Mouse (Mus musculus): ENCODE measurements around the gene Dgkh. TPM values are rescaled to one million over a fixed set of nuclear protein-coding genes. Genes with fewer than 3 reads are reported as not detected.

Dgkh gene
- polyA plus RNA-seq, 1 experiment from 2014 or later = 1.2 TPM

GRCm38 (mm10) chr14:78539821-78540220 is 192.8 kb downstream of the Dgkh start:
- Histone ChIP-seq H3K9me3 (replicated peaks) (no peaks in the 10 kb centered on the region), H3K4me3 (no peak overlapping the region), H3K27me3 (no peaks in the 10 kb centered on the region), H3K9ac (no peak overlapping the region), H3K4me1 (peaks cover 18% of the 10 kb centered on the region), H3K27ac (no peak overlapping the region), H3K36me3 (ENCODE audit: poor library complexity, severe bottlenecking) (no peaks in the 10 kb centered on the region), H3K4me2 (no peak overlapping the region)
- WGBS = 90% methylated on average over 1 of the region's 1 CpGs
- no peak for ATAC-seq

GRCm38 (mm10) chr14:78538572-78539320 is 193.8 kb downstream of the Dgkh start:
- H3K27me3 ChIP-seq = no peaks in the 10 kb centered on the region
- 52% methylated on average over 5 of the region's 5 CpGs for WGBS
- H3K4me3 ChIP-seq = no peak overlapping the region
- ATAC-seq = no peak
- no peaks in the 10 kb centered on the region for H3K9me3 ChIP-seq (replicated peaks)
- H3K9ac ChIP-seq = no peak overlapping the region
- no peak overlapping the region for H3K4me2 ChIP-seq
- H3K36me3 ChIP-seq (ENCODE audit: poor library complexity, severe bottlenecking) = no peaks in the 10 kb centered on the region
- H3K4me1 ChIP-seq = peaks cover 27% of the 10 kb centered on the region
- H3K27ac ChIP-seq = no peak overlapping the region

DNA sequence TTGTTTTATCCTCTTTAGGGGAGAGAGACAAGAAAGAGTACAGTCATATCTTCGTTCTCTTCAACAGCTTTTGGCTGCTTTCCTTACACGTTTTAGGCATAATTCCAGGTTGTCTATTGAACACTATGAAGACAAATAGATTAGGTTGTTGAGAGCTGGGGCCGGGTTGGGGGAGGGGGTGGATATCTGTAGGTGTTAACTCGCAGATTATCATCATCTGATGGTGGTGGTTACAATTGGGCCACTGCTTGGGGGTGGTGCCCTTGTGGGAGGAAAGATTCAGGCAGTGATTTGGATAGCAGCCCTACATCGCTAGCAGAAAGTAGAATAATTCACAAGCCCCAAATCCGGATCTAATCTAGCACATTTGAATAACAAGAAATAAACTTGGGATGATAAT is 195.0 kb downstream of the Dgkh start:
- no peaks in the 10 kb centered on the region for H3K27me3 ChIP-seq
- H3K4me2 ChIP-seq = peak overlapping the region; percentile 71
- 22% methylated on average over 6 of the region's 6 CpGs for WGBS
- H3K27ac ChIP-seq = peak overlapping the region; percentile 90
- no peak overlapping the region for H3K9ac ChIP-seq
- H3K4me1 ChIP-seq = peaks cover 30% of the 10 kb centered on the region
- peak overlapping the region; percentile 93 for H3K4me3 ChIP-seq
- H3K36me3 ChIP-seq (ENCODE audit: poor library complexity, severe bottlenecking) = no peaks in the 10 kb centered on the region
- no peak for ATAC-seq
- H3K9me3 ChIP-seq (replicated peaks) = no peaks in the 10 kb centered on the region

DNA sequence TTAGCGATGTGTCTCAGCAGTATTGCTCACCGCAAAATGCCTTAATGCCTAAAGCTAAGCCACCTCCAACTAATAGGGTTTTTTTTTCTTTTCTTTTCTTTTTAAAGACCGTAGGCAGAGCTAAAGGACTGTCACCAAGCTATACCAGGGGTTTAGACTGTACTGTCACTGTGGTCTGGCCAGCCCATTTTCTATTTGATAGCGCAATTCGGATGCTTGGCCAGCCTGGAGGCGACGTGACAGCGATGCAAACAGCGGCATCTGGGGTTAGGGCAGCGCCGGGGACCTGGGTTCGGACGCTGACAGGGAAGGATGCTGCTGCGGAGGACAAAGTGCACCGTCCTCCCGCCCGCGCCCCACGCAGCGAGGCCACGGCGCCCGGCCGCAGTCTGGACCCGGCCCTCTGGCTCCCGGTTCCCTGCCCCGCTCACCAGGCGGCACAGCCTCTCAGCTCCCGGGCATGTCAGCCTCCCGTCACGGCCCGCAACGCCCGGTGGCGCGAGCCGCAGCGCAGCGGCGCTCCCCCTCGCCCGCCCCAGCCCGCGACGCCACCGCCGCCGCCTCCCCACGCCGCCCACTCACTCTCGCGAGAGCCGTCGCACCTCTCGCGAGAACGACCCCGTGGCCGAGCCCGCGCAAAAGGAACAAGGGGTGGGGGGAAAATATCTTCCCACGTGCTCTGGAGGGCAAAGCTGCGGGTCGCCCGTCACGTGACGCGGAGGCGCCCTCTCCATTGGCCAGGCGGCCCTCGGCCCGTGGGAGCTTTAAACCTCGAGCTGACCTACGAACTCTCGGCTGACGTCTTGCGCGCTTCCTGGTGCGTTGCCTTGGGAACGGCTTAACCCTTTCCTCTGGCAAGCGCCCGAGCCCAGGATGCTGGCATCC is 196.1 kb downstream of the Dgkh start, which contains the start of gene Akap11:
Akap11 (minus strand) TSS at position 528 of the 885 bp plus-strand sequence.
- no peaks in the 10 kb centered on the region for H3K36me3 ChIP-seq (ENCODE audit: poor library complexity, severe bottlenecking)
- no peaks in the 10 kb centered on the region for H3K27me3 ChIP-seq
- H3K9me3 ChIP-seq (replicated peaks) = no peaks in the 10 kb centered on the region
- peak within 1 kb of the TSS; percentile 90 for H3K27ac ChIP-seq
- H3K4me2 ChIP-seq = peak within 1 kb of the TSS; percentile 71
- peak; percentile 95 for ATAC-seq
- H3K9ac ChIP-seq = peak within 1 kb of the TSS; percentile 97
- WGBS = under 1% methylated on average over 76 of the region's 82 CpGs
- peak within 1 kb of the TSS; percentile 93 for H3K4me3 ChIP-seq
- peaks cover 34% of the 10 kb centered on the region for H3K4me1 ChIP-seq

DNA sequence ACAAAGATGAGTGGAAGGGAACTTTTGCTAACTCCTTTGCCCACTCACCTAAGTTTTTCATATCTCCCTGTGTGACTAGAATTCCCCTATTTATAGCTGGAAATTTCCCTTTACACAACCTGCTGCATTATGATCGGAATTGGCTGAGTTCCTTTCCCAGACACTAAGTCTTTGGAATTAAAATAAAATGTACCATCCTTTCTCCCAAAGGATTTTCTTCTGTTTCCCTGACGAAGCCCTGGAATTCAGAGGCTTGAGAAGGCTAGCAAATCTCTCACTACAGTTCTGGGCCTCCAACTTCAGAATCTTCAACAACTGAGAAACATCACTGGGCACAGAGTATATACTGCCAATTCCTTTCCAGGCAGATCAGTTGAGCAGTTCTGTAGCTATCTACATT is 197.2 kb downstream of the Dgkh start:
- WGBS = 31% methylated on average over 2 of the region's 2 CpGs
- ATAC-seq = no peak
- H3K4me3 ChIP-seq = peak overlapping the region; percentile 93
- H3K9ac ChIP-seq = peak overlapping the region; percentile 97
- no peaks in the 10 kb centered on the region for H3K9me3 ChIP-seq (replicated peaks)
- H3K36me3 ChIP-seq (ENCODE audit: poor library complexity, severe bottlenecking) = no peaks in the 10 kb centered on the region
- peaks cover 35% of the 10 kb centered on the region for H3K4me1 ChIP-seq
- H3K4me2 ChIP-seq = peak overlapping the region; percentile 71
- peak overlapping the region; percentile 90; the same call in 1 of the 2 replicates for H3K27ac ChIP-seq
- no peaks in the 10 kb centered on the region for H3K27me3 ChIP-seq

GRCm38 (mm10) chr14:78534651-78535050 is 197.9 kb downstream of the Dgkh start:
- H3K4me2 ChIP-seq = peak overlapping the region; percentile 71
- ATAC-seq = no peak

DNA sequence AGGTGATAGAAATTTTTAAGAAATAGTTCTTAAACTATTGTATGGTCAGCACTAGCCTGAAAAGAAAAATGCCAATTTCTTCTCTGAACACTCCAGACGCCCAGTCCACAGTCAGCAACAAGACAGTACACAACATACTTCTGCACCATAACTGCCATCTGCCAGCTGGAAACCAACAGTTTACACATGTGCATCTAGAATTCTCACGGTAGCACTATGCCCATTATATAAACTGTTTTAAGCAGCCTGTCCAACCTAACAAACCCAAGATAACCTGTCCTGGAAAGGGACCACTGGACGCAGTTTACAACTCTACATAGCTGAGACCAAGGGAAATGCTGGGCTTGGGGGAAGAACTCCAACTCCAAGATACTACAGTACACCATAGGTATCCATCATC is 198.9 kb downstream of the Dgkh start:
- WGBS = 91% methylated on average over 3 of the region's 3 CpGs
- Histone ChIP-seq H3K4me2 (no peak overlapping the region), H3K27ac (no peak overlapping the region)

More at GRCm38 (mm10) chr14:78534651-78535050, 197.9 kb downstream of the Dgkh start:
- H3K9ac ChIP-seq = no peak overlapping the region
- H3K9me3 ChIP-seq (replicated peaks) = no peaks in the 10 kb centered on the region
- H3K27ac ChIP-seq = no peak overlapping the region
- WGBS = 85% methylated on average over 5 of the region's 5 CpGs
- no peaks in the 10 kb centered on the region for H3K27me3 ChIP-seq
- peaks cover 41% of the 10 kb centered on the region for H3K4me1 ChIP-seq
- no peak overlapping the region for H3K4me3 ChIP-seq
- no peaks in the 10 kb centered on the region for H3K36me3 ChIP-seq (ENCODE audit: poor library complexity, severe bottlenecking)

GRCm38 (mm10) chr14:78532345-78532744 is 200.2 kb downstream of the Dgkh start:
- no peak for ATAC-seq
- Histone ChIP-seq H3K9me3 (replicated peaks) (no peaks in the 10 kb centered on the region), H3K36me3 (ENCODE audit: poor library complexity, severe bottlenecking) (no peaks in the 10 kb centered on the region), H3K27ac (no peak overlapping the region), H3K4me3 (no peak overlapping the region), H3K4me1 (peaks cover 40% of the 10 kb centered on the region), H3K4me2 (no peak overlapping the region), H3K9ac (no peak overlapping the region), H3K27me3 (no peaks in the 10 kb centered on the region)
- WGBS = 97% methylated on average over 6 of the region's 6 CpGs

More for the DNA sequence above, 198.9 kb downstream of the Dgkh start:
- Histone ChIP-seq H3K9me3 (replicated peaks) (no peaks in the 10 kb centered on the region), H3K4me3 (no peak overlapping the region), H3K9ac (no peak overlapping the region), H3K36me3 (ENCODE audit: poor library complexity, severe bottlenecking) (no peaks in the 10 kb centered on the region), H3K4me1 (peaks cover 42% of the 10 kb centered on the region), H3K27me3 (no peaks in the 10 kb centered on the region)
- no peak for ATAC-seq

DNA sequence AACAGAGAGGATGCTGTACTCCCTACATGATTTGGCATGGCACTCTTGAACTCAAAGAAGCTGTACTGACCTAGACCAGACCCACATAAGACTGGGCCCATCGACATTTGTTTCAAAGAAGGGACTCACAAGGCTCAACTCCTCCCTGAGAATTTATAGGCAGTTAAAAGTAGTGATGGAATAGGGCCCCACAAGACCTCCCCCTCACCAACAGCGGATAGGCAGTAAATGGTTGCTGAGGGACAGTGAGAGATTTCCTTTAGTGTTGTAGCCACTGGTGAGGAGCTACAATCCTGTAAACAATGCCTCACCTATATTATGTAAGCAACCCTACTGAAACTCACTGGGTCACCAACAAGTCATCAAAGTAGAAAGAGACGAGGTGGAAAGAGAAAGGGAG is 202.3 kb downstream of the Dgkh start:
- Histone ChIP-seq H3K27ac (no peak overlapping the region), H3K27me3 (no peaks in the 10 kb centered on the region), H3K4me3 (no peak overlapping the region), H3K9me3 (replicated peaks) (no peaks in the 10 kb centered on the region), H3K36me3 (ENCODE audit: poor library complexity, severe bottlenecking) (no peaks in the 10 kb centered on the region), H3K9ac (no peak overlapping the region), H3K4me2 (no peak overlapping the region), H3K4me1 (peaks cover 30% of the 10 kb centered on the region)
- 86% methylated on average over 3 of the region's 3 CpGs for WGBS
- ATAC-seq = no peak

- H3K4me1 ChIP-seq = peaks cover 18% of the 10 kb centered on the region
Observed at GRCm38 (mm10) chr14:78528461-78529425, 203.8 kb downstream of the Dgkh start.

DNA sequence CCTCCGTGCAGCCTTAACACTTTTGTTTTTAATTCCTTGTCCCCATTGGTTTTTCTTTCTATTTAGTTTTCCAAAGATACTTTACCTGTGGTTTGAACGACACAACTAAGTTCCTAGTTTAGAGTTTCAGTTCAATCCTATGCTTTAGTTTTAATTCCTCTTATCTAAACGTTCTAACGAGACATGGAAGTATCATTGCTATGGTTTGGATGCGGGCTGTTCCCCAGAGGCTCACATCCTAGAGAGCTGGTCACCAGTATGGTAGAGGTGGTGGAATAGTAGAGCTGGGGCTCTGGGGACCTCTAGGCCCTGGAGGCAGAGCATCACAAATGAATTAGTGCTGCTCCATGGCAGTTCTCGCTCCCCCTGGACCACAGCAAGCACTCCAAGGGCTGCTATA is 205.7 kb downstream of the Dgkh start:
- Histone ChIP-seq H3K27ac (no peak overlapping the region), H3K36me3 (ENCODE audit: poor library complexity, severe bottlenecking) (0 out of 2 replicates have a peak, but pooled peaks cover under 1% of the 10 kb centered on the region), H3K9me3 (replicated peaks) (no peaks in the 10 kb centered on the region), H3K9ac (no peak overlapping the region), H3K27me3 (no peaks in the 10 kb centered on the region), H3K4me3 (no peak overlapping the region), H3K4me2 (no peak overlapping the region), H3K4me1 (peaks cover 14% of the 10 kb centered on the region)
- ATAC-seq = no peak
- 83% methylated on average over 6 of the region's 6 CpGs for WGBS

More at GRCm38 (mm10) chr14:78528461-78529425, 203.8 kb downstream of the Dgkh start:
- 90% methylated on average over 8 of the region's 8 CpGs for WGBS
- no peaks in the 10 kb centered on the region for H3K9me3 ChIP-seq (replicated peaks)
- ATAC-seq = no peak
- no peak overlapping the region for H3K4me3 ChIP-seq
- no peak overlapping the region for H3K27ac ChIP-seq
- no peak overlapping the region for H3K4me2 ChIP-seq
- H3K36me3 ChIP-seq (ENCODE audit: poor library complexity, severe bottlenecking) = no peaks in the 10 kb centered on the region
- H3K9ac ChIP-seq = no peak overlapping the region
- no peaks in the 10 kb centered on the region for H3K27me3 ChIP-seq

All from forebrain, embryonic 13.5 days (tissue).